Mouse (Mus musculus) kidney, embryonic 14.5 days (tissue): ENCODE data around the gene Pde8b. TPM values are rescaled to one million over a fixed set of nuclear protein-coding genes. Genes with fewer than 3 reads are reported as not detected.
A peak's percentile ranks its signal among the peaks of the same experiment; 100 is the strongest.

Experiments
- ATAC-seq: fragments of 200-750 bp; cut with Nextera tagmentation; 2 replicates; pipeline ENCODE4 v1.8.0; 2017; ENCODE audit warnings: moderate number of reproducible peaks, mild to moderate bottlenecking, moderate TSS enrichment, moderate library complexity; ENCODE audit not compliant: low FRiP score, low TSS enrichment
- H3K27ac ChIP-seq: fragments of 300-500 bp; sonication (generic); 2 replicates; pipeline ENCODE4 v1.5.1; 2014; ENCODE audit warnings: low read depth, mild to moderate bottlenecking, low read length, moderate library complexity, mixed read lengths
- H3K27me3 ChIP-seq: fragments of 300-500 bp; sonication (generic); 2 replicates; pipeline ENCODE4 v1.6.1; 2014; ENCODE audit warnings: mild to moderate bottlenecking, low read length; ENCODE audit not compliant: control insufficient read depth, insufficient read depth
- H3K36me3 ChIP-seq: fragments of 300-500 bp; sonication (generic); 2 replicates; pipeline ENCODE4 v1.6.1; 2014; ENCODE audit warnings: low read length, mixed read lengths; ENCODE audit not compliant: control insufficient read depth, insufficient read depth
- H3K4me1 ChIP-seq: fragments of 300-500 bp; sonication (generic); 2 replicates; pipeline ENCODE4 v1.6.1; 2014; ENCODE audit warnings: low read length, mixed read lengths; ENCODE audit not compliant: control insufficient read depth, insufficient read depth
- H3K4me2 ChIP-seq: fragments of 300-500 bp; sonication (generic); replicated peaks from 2 replicates; pipeline ENCODE4 v1.6.1; 2014; ENCODE audit warnings: low read depth, mild to moderate bottlenecking, low read length
- H3K4me3 ChIP-seq: fragments of 300-500 bp; sonication (generic); 2 replicates; pipeline ENCODE4 v1.5.1; 2014; ENCODE audit warnings: mild to moderate bottlenecking, low read length
- H3K9ac ChIP-seq: fragments of 300-500 bp; sonication (generic); 2 replicates; pipeline ENCODE4 v1.6.1; 2014; ENCODE audit warnings: low read depth, mild to moderate bottlenecking, low read length, moderate library complexity
- H3K9me3 ChIP-seq: fragments of 300-500 bp; sonication (generic); 2 replicates; pipeline ENCODE4 v1.6.1; 2016; ENCODE audit warnings: low read length; ENCODE audit not compliant: control insufficient read depth
- WGBS: fragments of 180-500 bp; shearing (Covaris S2); extraction: QIAGEN DNeasy Blood & Tissue Kit; methylation state at CpG from one replicate; pipeline ENCODE4 v1.1.7; 2014; 5-methylcytosine and 5-hydroxymethylcytosine counted together
- polyA plus RNA-seq: library from polyadenylated mRNA; unstranded; fragments of >200 nt; fragmentation: Nextera tagmentation; extraction: Ambion mirVana; gene quantifications from 2 replicates; pipeline ENCODE4 v1.2.1, GENCODE M21; 2014

The Pde8b gene
- polyA plus RNA-seq, 1 experiment from 2014 or later, result 9.5 TPM

GRCm38 (mm10) chr13:95058885-95059284, 191.3 kb downstream of the Pde8b start:
- WGBS, result 72% methylated on average over 4 of the region's 4 CpGs
- no peaks in the 10 kb centered on the region for H3K36me3 ChIP-seq
- no peaks in the 10 kb centered on the region for H3K27me3 ChIP-seq
- H3K4me2 ChIP-seq, result no peak overlapping the region
- no peaks in the 10 kb centered on the region for H3K4me1 ChIP-seq
- no peak overlapping the region for H3K9ac ChIP-seq
- H3K9me3 ChIP-seq, result no peaks in the 10 kb centered on the region
- H3K4me3 ChIP-seq, result no peak overlapping the region
- no peak overlapping the region for H3K27ac ChIP-seq
- ATAC-seq, result no peak

- no peaks in the 10 kb centered on the region for H3K36me3 ChIP-seq
- H3K27me3 ChIP-seq, result no peaks in the 10 kb centered on the region
- H3K9me3 ChIP-seq, result no peaks in the 10 kb centered on the region
- no peak overlapping the region for H3K4me2 ChIP-seq
- no peak for ATAC-seq
- no peak overlapping the region for H3K9ac ChIP-seq
- no peak overlapping the region for H3K4me3 ChIP-seq
- H3K27ac ChIP-seq, result peak overlapping the region; percentile 62; the same call in 1 of the 2 replicates
- no peaks in the 10 kb centered on the region for H3K4me1 ChIP-seq
- 79% methylated on average over 11 of the region's 11 CpGs for WGBS
These were observed 193.4 kb downstream of the Pde8b start for GRCm38 (mm10) chr13:95056501-95057280.

GRCm38 (mm10) chr13:95055742-95056388, 194.3 kb downstream of the Pde8b start:
- no peak for ATAC-seq
- peak overlapping the region; percentile 61 for H3K27ac ChIP-seq

GRCm38 (mm10) chr13:95052421-95052820, 197.7 kb downstream of the Pde8b start:
- Histone ChIP-seq H3K9me3 (no peaks in the 10 kb centered on the region), H3K9ac (no peak overlapping the region), H3K27ac (no peak overlapping the region), H3K4me2 (no peak overlapping the region), H3K4me3 (no peak overlapping the region), H3K27me3 (no peaks in the 10 kb centered on the region), H3K4me1 (no peaks in the 10 kb centered on the region), H3K36me3 (no peaks in the 10 kb centered on the region)
- WGBS, result 80% methylated on average over 3 of the region's 3 CpGs
- no peak for ATAC-seq

More at GRCm38 (mm10) chr13:95055742-95056388, 194.3 kb downstream of the Pde8b start:
- H3K9ac ChIP-seq, result no peak overlapping the region
- H3K4me3 ChIP-seq, result no peak overlapping the region
- WGBS, result 48% methylated on average over 1 of the region's 1 CpGs
- no peaks in the 10 kb centered on the region for H3K4me1 ChIP-seq
- H3K9me3 ChIP-seq, result no peaks in the 10 kb centered on the region
- H3K27me3 ChIP-seq, result no peaks in the 10 kb centered on the region
- H3K4me2 ChIP-seq, result no peak overlapping the region
- H3K36me3 ChIP-seq, result no peaks in the 10 kb centered on the region

GRCm38 (mm10) chr13:95050398-95050797, 199.7 kb downstream of the Pde8b start:
- H3K9me3 ChIP-seq, result no peaks in the 10 kb centered on the region

GRCm38 (mm10) chr13:95044108-95044507, 206.0 kb downstream of the Pde8b start:
- Histone ChIP-seq H3K4me2 (no peak overlapping the region), H3K9me3 (no peaks in the 10 kb centered on the region), H3K4me3 (no peak overlapping the region), H3K9ac (no peak overlapping the region), H3K27ac (no peak overlapping the region), H3K36me3 (no peaks in the 10 kb centered on the region), H3K27me3 (no peaks in the 10 kb centered on the region), H3K4me1 (no peaks in the 10 kb centered on the region)
- WGBS, result 15% methylated on average over 1 of the region's 1 CpGs
- ATAC-seq, result no peak

More at GRCm38 (mm10) chr13:95050398-95050797, 199.7 kb downstream of the Pde8b start:
- no peak for ATAC-seq
- H3K27ac ChIP-seq, result no peak overlapping the region
- H3K4me1 ChIP-seq, result no peaks in the 10 kb centered on the region
- no peaks in the 10 kb centered on the region for H3K36me3 ChIP-seq
- WGBS, result 60% methylated on average over 4 of the region's 4 CpGs
- no peak overlapping the region for H3K4me3 ChIP-seq
- no peaks in the 10 kb centered on the region for H3K27me3 ChIP-seq
- no peak overlapping the region for H3K4me2 ChIP-seq
- H3K9ac ChIP-seq, result no peak overlapping the region

- Histone ChIP-seq H3K4me3 (no peak overlapping the region), H3K4me2 (no peak overlapping the region), H3K9ac (no peak overlapping the region), H3K27me3 (no peaks in the 10 kb centered on the region), H3K36me3 (no peaks in the 10 kb centered on the region), H3K4me1 (no peaks in the 10 kb centered on the region), H3K9me3 (no peaks in the 10 kb centered on the region), H3K27ac (no peak overlapping the region)
- no peak for ATAC-seq
- WGBS, result 77% methylated on average over 9 of the region's 9 CpGs
These were observed 209.9 kb downstream of the Pde8b start for GRCm38 (mm10) chr13:95040140-95040738.

GRCm38 (mm10) chr13:95038200-95038599, 211.9 kb downstream of the Pde8b start:
- H3K27me3 ChIP-seq, result no peaks in the 10 kb centered on the region
- H3K9me3 ChIP-seq, result no peaks in the 10 kb centered on the region
- H3K36me3 ChIP-seq, result no peaks in the 10 kb centered on the region
- H3K4me1 ChIP-seq, result no peaks in the 10 kb centered on the region
- no peak overlapping the region for H3K9ac ChIP-seq
- no peak overlapping the region for H3K27ac ChIP-seq
- no peak overlapping the region for H3K4me2 ChIP-seq
- H3K4me3 ChIP-seq, result no peak overlapping the region
- no peak for ATAC-seq
- WGBS, result 61% methylated on average over 4 of the region's 4 CpGs

GRCm38 (mm10) chr13:95034715-95035114, 215.4 kb downstream of the Pde8b start:
- Histone ChIP-seq H3K9ac (no peak overlapping the region), H3K27me3 (no peaks in the 10 kb centered on the region), H3K4me3 (no peak overlapping the region), H3K4me2 (no peak overlapping the region), H3K27ac (no peak overlapping the region), H3K4me1 (no peaks in the 10 kb centered on the region), H3K9me3 (no peaks in the 10 kb centered on the region), H3K36me3 (no peaks in the 10 kb centered on the region)
- 77% methylated on average over 2 of the region's 2 CpGs for WGBS
- no peak for ATAC-seq
